8 mouse cellular contexts compared by ENCODE assay signal in the genomic region with DNA sequence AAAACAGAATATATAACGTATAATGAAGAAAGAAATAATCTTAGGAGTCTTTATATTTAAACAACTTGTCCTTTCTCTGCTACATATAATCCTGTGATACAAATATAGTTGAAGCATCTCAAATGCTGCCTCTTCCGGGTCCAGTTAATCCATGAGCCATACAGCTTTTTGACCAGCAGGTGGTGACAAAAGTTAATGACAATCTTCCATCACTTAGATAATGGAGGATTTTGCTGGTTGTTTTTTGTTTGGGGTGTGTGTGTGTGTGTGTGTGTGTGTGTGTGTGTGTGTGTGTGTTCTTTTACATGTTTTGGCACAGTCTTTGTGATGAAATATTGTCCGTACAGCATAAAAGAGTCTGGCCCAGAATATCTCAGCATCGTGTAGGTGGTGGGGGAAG. TPM values are rescaled to one million over a fixed set of nuclear protein-coding genes. Genes with fewer than 3 reads are reported as not detected.
DNase-seq lines count a peak whose midpoint lies in the region; ATAC-seq and TF ChIP-seq lines count a peak whose summit lies in the region.

No protein-coding gene starts in this region.

- no peak for ATAC-seq in forebrain, embryonic 16.5 days
- ATAC-seq in intestine, embryonic 15.5 days, result no peak
- ATAC-seq in limb, embryonic 14.5 days (ENCODE audit: low FRiP score, low read depth), result no peak
- ATAC-seq in midbrain, embryonic 15.5 days (replicated peaks), result no peak

- no peaks in the 10 kb centered on the region for H3K27me3 ChIP-seq in forebrain, embryonic 16.5 days (replicated peaks; ENCODE audit: control insufficient read depth, insufficient read depth, low read length)
- no peaks in the 10 kb centered on the region for H3K27me3 ChIP-seq in intestine, embryonic 15.5 days (replicated peaks)
- no peaks in the 10 kb centered on the region for H3K27me3 ChIP-seq in limb, embryonic 14.5 days (ENCODE audit: control insufficient read depth, insufficient read depth, low read length)
- H3K27me3 ChIP-seq in midbrain, embryonic 15.5 days (replicated peaks), result no peaks in the 10 kb centered on the region

- H3K27ac ChIP-seq in forebrain, embryonic 16.5 days (ENCODE audit: low read length), result no peak overlapping the region
- H3K27ac ChIP-seq in intestine, embryonic 15.5 days, result no peak overlapping the region
- H3K27ac ChIP-seq in limb, embryonic 14.5 days (replicated peaks; ENCODE audit: low read depth, low read length), result no peak overlapping the region
- no peak overlapping the region for H3K27ac ChIP-seq in midbrain, embryonic 15.5 days

- H3K9ac ChIP-seq in forebrain, embryonic 16.5 days (replicated peaks; ENCODE audit: low read depth, low read length), result no peak overlapping the region
- H3K9ac ChIP-seq in intestine, embryonic 15.5 days, result no peak overlapping the region
- no peak overlapping the region for H3K9ac ChIP-seq in limb, embryonic 14.5 days (ENCODE audit: low read depth, low read length, severe bottlenecking)
- peak overlapping the region; percentile 12; the same call in 1 of the 2 replicates for H3K9ac ChIP-seq in midbrain, embryonic 15.5 days

- peak overlapping the region; percentile 4; the same call in 1 of the 2 replicates for H3K4me3 ChIP-seq in forebrain, embryonic 16.5 days (replicated peaks; ENCODE audit: low read length)
- H3K4me3 ChIP-seq in intestine, embryonic 15.5 days (replicated peaks), result no peak overlapping the region; the same call in 1 of the 2 replicates
- H3K4me3 ChIP-seq in limb, embryonic 14.5 days (replicated peaks; ENCODE audit: low read length), result peak overlapping the region; percentile 6; the same call in 1 of the 2 replicates
- H3K4me3 ChIP-seq in midbrain, embryonic 15.5 days, result peak overlapping the region; percentile 21

- peaks cover 18% of the 10 kb centered on the region for H3K4me1 ChIP-seq in forebrain, embryonic 16.5 days (replicated peaks; ENCODE audit: control insufficient read depth, insufficient read depth, low read length)
- no peaks in the 10 kb centered on the region; the same call in 1 of the 2 replicates for H3K4me1 ChIP-seq in intestine, embryonic 15.5 days (replicated peaks)
- peaks cover 7% of the 10 kb centered on the region for H3K4me1 ChIP-seq in limb, embryonic 14.5 days (ENCODE audit: control insufficient read depth, insufficient read depth, low read length)
- peaks cover 24% of the 10 kb centered on the region for H3K4me1 ChIP-seq in midbrain, embryonic 15.5 days

- no peak for TF ChIP-seq POLR2A in limb, embryonic 14.5 days (IDR thresholded peaks at IDR 0.05; ENCODE audit: borderline replicate concordance, extremely low read depth, insufficient read depth, insufficient read length)

- no peaks in the 10 kb centered on the region for H3K9me3 ChIP-seq in forebrain, embryonic 16.5 days (ENCODE audit: control insufficient read depth, low read length)
- H3K9me3 ChIP-seq in intestine, embryonic 15.5 days, result no peaks in the 10 kb centered on the region
- no peaks in the 10 kb centered on the region for H3K9me3 ChIP-seq in limb, embryonic 14.5 days (ENCODE audit: control insufficient read depth, low read length)
- no peaks in the 10 kb centered on the region for H3K9me3 ChIP-seq in midbrain, embryonic 15.5 days

- no peaks in the 10 kb centered on the region for H3K36me3 ChIP-seq in forebrain, embryonic 16.5 days (ENCODE audit: control insufficient read depth, insufficient read depth)
- H3K36me3 ChIP-seq in intestine, embryonic 15.5 days, result no peaks in the 10 kb centered on the region
- no peaks in the 10 kb centered on the region for H3K36me3 ChIP-seq in limb, embryonic 14.5 days (ENCODE audit: control insufficient read depth, insufficient read depth, low read length)
- no peaks in the 10 kb centered on the region for H3K36me3 ChIP-seq in midbrain, embryonic 15.5 days (replicated peaks)

- DNase-seq in right cerebral cortex, adult 2 months (ENCODE audit: low spot score in 2 of 2), result peak; percentile 61 to 70
- DNase-seq in right cerebral cortex, postnatal 25 days, result no peak
- peak; percentile 62 to 69 for DNase-seq in cerebellum, adult 18-20 months
- peak; percentile 59 for DNase-seq in limb, embryonic 14.5 days (ENCODE audit: low spot score)
- peak; percentile 35 for DNase-seq in thymus, postnatal 25 days

- peak overlapping the region; percentile 45 for H3K4me2 ChIP-seq in forebrain, embryonic 16.5 days (ENCODE audit: low read length)
- H3K4me2 ChIP-seq in intestine, embryonic 15.5 days (replicated peaks), result peak overlapping the region; percentile 35
- peak overlapping the region; percentile 34 for H3K4me2 ChIP-seq in limb, embryonic 14.5 days (replicated peaks; ENCODE audit: low read depth, low read length, severe bottlenecking)
- peak overlapping the region; percentile 40 for H3K4me2 ChIP-seq in midbrain, embryonic 15.5 days

- 24% methylated on average over 4 of the region's 4 CpGs for WGBS in forebrain, embryonic 16.5 days
- 20% methylated on average over 4 of the region's 4 CpGs for WGBS in intestine, embryonic 15.5 days
- WGBS in limb, embryonic 14.5 days, result 26% methylated on average over 4 of the region's 4 CpGs
- 14% methylated on average over 4 of the region's 4 CpGs for WGBS in midbrain, embryonic 15.5 days

RNA-seq across cellular contexts. Expression of gene Asb15, which starts 2.2 kb away (rescaled TPM):
- not detected in 2 replicates for polyA plus RNA-seq in forebrain, embryonic 16.5 days (2015; fragmentation: Nextera tagmentation; extraction: Ambion mirVana)
- not detected in 2 replicates for polyA plus RNA-seq in intestine, embryonic 15.5 days (2015; fragmentation: Nextera tagmentation; extraction: Ambion mirVana)
- 0.03 and 0.04 TPM in 2 replicates for polyA plus RNA-seq in limb, embryonic 14.5 days (2012; rRNA removed)
- not detected in 2 replicates for polyA plus RNA-seq in limb, embryonic 14.5 days (2014; fragmentation: Nextera tagmentation; extraction: Ambion mirVana)
- 0.08 TPM in 1 of 2 replicates, not detected in the other for polyA plus RNA-seq in midbrain, embryonic 15.5 days (2015; fragmentation: Nextera tagmentation; extraction: Ambion mirVana)

RNA-seq across cellular contexts. Expression of gene Ndufa5, which starts 2.4 kb away (rescaled TPM):
- 274 and 298 TPM in 2 replicates for polyA plus RNA-seq in forebrain, embryonic 16.5 days (2015; fragmentation: Nextera tagmentation; extraction: Ambion mirVana)
- polyA plus RNA-seq in intestine, embryonic 15.5 days (2015; fragmentation: Nextera tagmentation; extraction: Ambion mirVana), result 395 and 397 TPM in 2 replicates
- 14.8 and 38.9 TPM in 2 replicates for polyA plus RNA-seq in limb, embryonic 14.5 days (2012; rRNA removed)
- 304 and 326 TPM in 2 replicates for polyA plus RNA-seq in limb, embryonic 14.5 days (2014; fragmentation: Nextera tagmentation; extraction: Ambion mirVana)
- polyA plus RNA-seq in midbrain, embryonic 15.5 days (2015; fragmentation: Nextera tagmentation; extraction: Ambion mirVana), result 371 and 390 TPM in 2 replicates

RNA-seq across cellular contexts. Expression of gene Iqub, which starts 15.3 kb away (rescaled TPM):
- polyA plus RNA-seq in forebrain, embryonic 16.5 days (2015; fragmentation: Nextera tagmentation; extraction: Ambion mirVana), result 0.82 and 1.2 TPM in 2 replicates
- 0.04 TPM in 1 of 2 replicates, not detected in the other for polyA plus RNA-seq in intestine, embryonic 15.5 days (2015; fragmentation: Nextera tagmentation; extraction: Ambion mirVana)
- 0.06 and 0.08 TPM in 2 replicates for polyA plus RNA-seq in limb, embryonic 14.5 days (2012; rRNA removed)
- not detected in 2 replicates for polyA plus RNA-seq in limb, embryonic 14.5 days (2014; fragmentation: Nextera tagmentation; extraction: Ambion mirVana)
- polyA plus RNA-seq in midbrain, embryonic 15.5 days (2015; fragmentation: Nextera tagmentation; extraction: Ambion mirVana), result 1.5 and 2.0 TPM in 2 replicates
